Mouse (Mus musculus) midbrain, embryonic 16.5 days (tissue): ENCODE measurements around the gene Mdh1b. TPM values are rescaled to one million over a fixed set of nuclear protein-coding genes. Genes with fewer than 3 reads are reported as not detected.

Experiments
- ATAC-seq: fragments of 200-750 bp; cut with Nextera tagmentation; 2 replicates; pipeline ENCODE4 v1.8.0; 2017; ENCODE audit warnings: moderate TSS enrichment
- H3K27ac ChIP-seq: fragments of 300-500 bp; sonication (generic); 2 replicates; pipeline ENCODE4 v1.5.1; 2014; ENCODE audit warnings: mild to moderate bottlenecking, low read length, mixed read lengths
- H3K27me3 ChIP-seq: fragments of 300-500 bp; sonication (generic); 2 replicates; pipeline ENCODE4 v1.6.1; 2014; ENCODE audit warnings: low read depth, low read length, mixed read lengths; ENCODE audit not compliant: control insufficient read depth, insufficient read depth
- H3K36me3 ChIP-seq: fragments of 300-500 bp; sonication (generic); 2 replicates; pipeline ENCODE4 v1.6.1; 2014; ENCODE audit warnings: mild to moderate bottlenecking, low read length, moderate library complexity, mixed read lengths; ENCODE audit not compliant: control insufficient read depth, insufficient read depth
- H3K4me1 ChIP-seq: fragments of 300-500 bp; sonication (generic); 2 replicates; pipeline ENCODE4 v1.6.1; 2014; ENCODE audit warnings: mild to moderate bottlenecking, low read length, mixed read lengths; ENCODE audit not compliant: control insufficient read depth, insufficient read depth
- H3K4me2 ChIP-seq: fragments of 300-500 bp; sonication (generic); 2 replicates; pipeline ENCODE4 v1.6.1; 2014; ENCODE audit warnings: mild to moderate bottlenecking, low read length, mixed read lengths
- H3K4me3 ChIP-seq: fragments of 300-500 bp; sonication (generic); 2 replicates; pipeline ENCODE4 v1.5.1; 2014; ENCODE audit warnings: low read depth, mild to moderate bottlenecking, low read length, moderate library complexity, mixed read lengths
- H3K9ac ChIP-seq: fragments of 300-500 bp; sonication (generic); 2 replicates; pipeline ENCODE4 v1.6.1; 2014; ENCODE audit warnings: low read depth, low read length, mixed read lengths
- H3K9me3 ChIP-seq: fragments of 300-500 bp; sonication (generic); replicated peaks from 2 replicates; pipeline ENCODE4 v1.6.1; 2014; ENCODE audit warnings: mild to moderate bottlenecking, low read length, mixed read lengths; ENCODE audit not compliant: control insufficient read depth, poor library complexity, severe bottlenecking
- WGBS: fragments of 180-500 bp; shearing (Covaris S2); extraction: QIAGEN DNeasy Blood & Tissue Kit; methylation state at CpG from one replicate; pipeline ENCODE4 v1.1.7; 2014; 5-methylcytosine and 5-hydroxymethylcytosine counted together
- polyA plus RNA-seq: library from polyadenylated mRNA; unstranded; fragments of >200 nt; fragmentation: Nextera tagmentation; extraction: Ambion mirVana; gene quantifications from 2 replicates; pipeline ENCODE4 v1.2.1, GENCODE M21; 2015

Gene Mdh1b
- polyA plus RNA-seq, 1 experiment from 2014 or later: 0.69 TPM

GRCm38 (mm10) chr1:63756005-63756404, 25.9 kb upstream of the Mdh1b start:
- Histone ChIP-seq H3K4me2 (no peak overlapping the region), H3K4me1 (no peaks in the 10 kb centered on the region), H3K9me3 (no peaks in the 10 kb centered on the region), H3K4me3 (no peak overlapping the region), H3K27ac (no peak overlapping the region), H3K27me3 (no peaks in the 10 kb centered on the region), H3K36me3 (peaks cover 7% of the 10 kb centered on the region), H3K9ac (no peak overlapping the region)
- 60% methylated on average over 2 of the region's 2 CpGs for WGBS
- ATAC-seq: no peak

DNA sequence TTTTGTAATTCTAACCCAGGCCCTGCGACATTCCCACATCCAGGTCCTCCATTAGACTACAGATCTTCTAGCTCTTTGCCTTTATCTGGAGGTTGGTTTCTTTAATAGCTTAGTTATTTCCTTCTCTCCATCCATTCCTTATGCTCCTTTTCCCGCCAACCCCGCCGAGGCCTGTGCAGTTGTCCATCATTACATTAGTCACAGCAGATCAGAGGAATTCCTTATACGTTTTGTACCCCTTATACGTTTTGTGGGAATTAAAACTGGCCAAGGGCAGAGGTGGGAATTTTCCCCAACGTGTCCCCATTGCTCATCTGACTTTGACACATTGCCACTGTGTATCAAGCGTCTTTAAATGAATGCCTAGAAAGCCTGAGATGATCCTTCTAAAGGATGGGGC, 322 bp downstream of the Mdh1b start:
- Histone ChIP-seq H3K27me3 (peaks cover 7% of the 10 kb centered on the region), H3K9ac (peak overlapping the region; percentile 37; the same call in 1 of the 2 replicates), H3K9me3 (no peaks in the 10 kb centered on the region), H3K36me3 (no peaks in the 10 kb centered on the region), H3K27ac (no peak overlapping the region), H3K4me3 (peak overlapping the region; percentile 75), H3K4me1 (peaks cover 28% of the 10 kb centered on the region), H3K4me2 (peak overlapping the region; percentile 64)
- peak; percentile 44 for ATAC-seq
- WGBS: 38% methylated on average over 8 of the region's 8 CpGs

GRCm38 (mm10) chr1:63720161-63720560, 10.0 kb downstream of the Mdh1b start:
- Histone ChIP-seq H3K4me2 (no peak overlapping the region), H3K36me3 (no peaks in the 10 kb centered on the region), H3K4me1 (no peaks in the 10 kb centered on the region), H3K4me3 (no peak overlapping the region), H3K27ac (no peak overlapping the region), H3K9me3 (no peaks in the 10 kb centered on the region), H3K9ac (no peak overlapping the region), H3K27me3 (no peaks in the 10 kb centered on the region)
- ATAC-seq: no peak
- WGBS: 71% methylated on average over 6 of the region's 7 CpGs

- H3K4me1 ChIP-seq: no peaks in the 10 kb centered on the region
- no peaks in the 10 kb centered on the region for H3K36me3 ChIP-seq
- ATAC-seq: no peak
- no peak overlapping the region for H3K27ac ChIP-seq
- H3K4me2 ChIP-seq: no peak overlapping the region
- H3K4me3 ChIP-seq: no peak overlapping the region
- no peaks in the 10 kb centered on the region for H3K9me3 ChIP-seq
- 65% methylated on average over 3 of the region's 3 CpGs for WGBS
- H3K27me3 ChIP-seq: no peaks in the 10 kb centered on the region; the same call in 1 of the 2 replicates
- H3K9ac ChIP-seq: no peak overlapping the region
These were observed 21.2 kb downstream of the Mdh1b start for GRCm38 (mm10) chr1:63708876-63709275.

GRCm38 (mm10) chr1:63705733-63706132, 24.4 kb downstream of the Mdh1b start:
- no peak overlapping the region for H3K9ac ChIP-seq
- ATAC-seq: no peak
- H3K9me3 ChIP-seq: no peaks in the 10 kb centered on the region
- no peaks in the 10 kb centered on the region; the same call in 1 of the 2 replicates for H3K27me3 ChIP-seq
- 63% methylated on average over 5 of the region's 5 CpGs for WGBS
- H3K4me2 ChIP-seq: no peak overlapping the region
- no peaks in the 10 kb centered on the region for H3K4me1 ChIP-seq
- no peak overlapping the region for H3K4me3 ChIP-seq
- H3K36me3 ChIP-seq: no peaks in the 10 kb centered on the region
- H3K27ac ChIP-seq: no peak overlapping the region

GRCm38 (mm10) chr1:63696861-63697260, 33.3 kb downstream of the Mdh1b start:
- H3K36me3 ChIP-seq: no peaks in the 10 kb centered on the region
- no peak overlapping the region for H3K9ac ChIP-seq
- no peaks in the 10 kb centered on the region for H3K9me3 ChIP-seq
- no peaks in the 10 kb centered on the region for H3K27me3 ChIP-seq
- H3K4me3 ChIP-seq: no peak overlapping the region
- 80% methylated on average over 3 of the region's 3 CpGs for WGBS
- H3K27ac ChIP-seq: no peak overlapping the region
- H3K4me1 ChIP-seq: no peaks in the 10 kb centered on the region
- no peak for ATAC-seq
- H3K4me2 ChIP-seq: no peak overlapping the region

DNA sequence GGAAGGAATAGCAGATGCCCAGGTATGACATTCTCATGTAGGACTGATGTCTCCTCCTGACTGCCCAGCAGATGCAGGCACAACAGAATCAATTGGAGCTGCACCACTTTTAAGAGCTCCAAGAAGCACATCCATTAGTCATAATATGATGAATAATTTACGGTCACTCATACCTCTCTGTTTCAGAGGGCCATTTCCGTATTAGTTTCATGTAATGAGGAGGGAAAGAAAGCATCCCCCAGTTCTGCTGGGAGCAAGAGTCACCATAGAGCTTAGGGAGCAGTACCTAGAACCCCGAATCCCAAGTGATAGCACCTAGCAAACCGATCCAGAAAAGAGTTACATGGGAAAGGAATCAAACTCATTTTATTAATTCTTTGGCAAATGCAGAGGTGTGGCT, 43.3 kb downstream of the Mdh1b start, which contains the start of gene Dytn:
TSS of gene Dytn (minus strand) at position 101 of the 400 bp plus-strand sequence.
- WGBS: 83% methylated on average over 4 of the region's 4 CpGs
- H3K4me3 ChIP-seq: no peak within 1 kb of the TSS
- H3K9me3 ChIP-seq: no peaks in the 10 kb centered on the region
- no peaks in the 10 kb centered on the region for H3K27me3 ChIP-seq
- no peak within 1 kb of the TSS for H3K9ac ChIP-seq
- H3K36me3 ChIP-seq: no peaks in the 10 kb centered on the region
- H3K27ac ChIP-seq: no peak within 1 kb of the TSS
- no peak for ATAC-seq
- no peak within 1 kb of the TSS for H3K4me2 ChIP-seq
- no peaks in the 10 kb centered on the region for H3K4me1 ChIP-seq

DNA sequence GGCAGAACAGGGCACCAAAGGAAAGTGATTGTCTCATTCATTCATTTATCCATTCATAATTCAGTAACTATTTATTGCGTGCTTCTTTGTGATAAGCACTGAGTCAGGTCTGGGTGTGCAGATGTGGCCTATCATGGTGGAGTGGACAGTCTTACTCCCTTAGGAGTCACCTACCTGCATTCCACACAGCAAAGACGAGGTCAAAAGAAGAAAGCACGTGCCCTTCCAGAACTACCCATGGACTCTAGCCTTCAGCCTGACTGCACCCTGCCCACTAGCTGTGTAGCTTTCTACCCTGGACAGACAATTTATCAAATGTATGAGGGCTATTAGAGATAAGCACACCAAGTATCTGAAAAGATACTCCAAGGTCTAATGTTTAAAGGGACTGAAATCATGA, 54.1 kb downstream of the Mdh1b start:
- Histone ChIP-seq H3K27ac (no peak overlapping the region), H3K9ac (no peak overlapping the region), H3K4me1 (no peaks in the 10 kb centered on the region), H3K4me2 (no peak overlapping the region), H3K9me3 (no peaks in the 10 kb centered on the region), H3K4me3 (no peak overlapping the region), H3K36me3 (no peaks in the 10 kb centered on the region), H3K27me3 (no peaks in the 10 kb centered on the region)
- 91% methylated on average over 3 of the region's 3 CpGs for WGBS
- no peak for ATAC-seq

DNA sequence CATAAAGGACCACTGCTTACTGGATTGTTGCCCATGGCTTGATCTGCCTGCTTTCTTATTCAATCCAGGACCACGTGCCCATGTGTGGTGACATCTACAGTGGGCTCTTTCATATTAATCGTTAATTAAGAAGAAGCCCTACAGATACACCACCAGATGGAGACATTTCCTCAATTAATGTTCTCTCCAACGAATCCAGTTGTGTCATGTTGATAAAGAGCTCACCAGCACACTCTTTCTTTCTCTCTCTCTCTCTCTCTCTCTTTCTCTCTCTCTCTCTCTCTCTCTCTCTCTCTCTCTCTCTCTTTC, 61.3 kb downstream of the Mdh1b start:
- Histone ChIP-seq H3K4me1 (peaks cover 12% of the 10 kb centered on the region), H3K9me3 (no peaks in the 10 kb centered on the region), H3K4me2 (peak overlapping the region; percentile 49), H3K4me3 (peak overlapping the region; percentile 29), H3K9ac (peak overlapping the region; percentile 36; the same call in 1 of the 2 replicates), H3K27ac (peak overlapping the region; percentile 69), H3K36me3 (no peaks in the 10 kb centered on the region), H3K27me3 (no peaks in the 10 kb centered on the region)
- ATAC-seq: peak; percentile 88
- WGBS: 3% methylated on average over 3 of the region's 3 CpGs
